Mouse (Mus musculus): ENCODE measurements around the gene Mrpl43.

DNA sequence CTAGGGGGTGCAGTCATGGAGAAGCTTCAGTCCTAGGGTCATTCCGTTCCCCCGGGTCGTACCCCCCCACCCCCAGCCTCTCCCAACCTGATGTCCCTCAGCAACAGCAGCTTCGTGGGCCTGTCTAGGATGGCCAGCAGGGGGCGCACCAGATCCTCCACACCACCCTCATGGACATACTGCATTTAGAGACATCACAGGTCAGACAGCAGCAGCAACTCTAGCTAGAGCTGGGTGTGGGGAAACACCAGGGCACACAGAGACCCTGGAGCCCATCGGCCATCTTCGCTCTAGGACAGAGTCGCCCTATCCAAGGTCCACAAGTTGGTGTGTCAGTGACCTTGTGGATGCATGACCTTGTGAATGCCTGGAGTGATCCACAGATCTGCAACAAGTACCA lies 23.9 kb upstream of the Mrpl43 start:
- TF ChIP-seq CTCF (conservative IDR thresholded peaks at IDR 0.05; ENCODE audit: insufficient read depth, insufficient read length, low read depth, low read length), result peak; percentile 72
- no peak for TF ChIP-seq POLR2A (IDR thresholded peaks at IDR 0.05; ENCODE audit: low read depth, low read length)
